Mouse (Mus musculus) myocyte (in vitro differentiated cells): Measurements from ENCODE around the gene 4933406M09Rik. TPM values are rescaled to one million over a fixed set of nuclear protein-coding genes. Genes with fewer than 3 reads are reported as not detected.

Experiments used
- H3K27me3 ChIP-seq: one replicate; pipeline ENCODE4 v1.6.1; 2011; ENCODE audit not compliant: control insufficient read depth, insufficient read depth, insufficient read length
- H3K36me3 ChIP-seq: one replicate; pipeline ENCODE4 v1.6.1; 2011; ENCODE audit not compliant: control insufficient read depth, insufficient read depth
- H3K4me2 ChIP-seq: one replicate; pipeline ENCODE4 v1.6.1; 2011; ENCODE audit warnings: low read depth, control low read depth
- H3K4me3 ChIP-seq: one replicate; pipeline ENCODE4 v1.5.1; 2011; ENCODE audit warnings: mild to moderate bottlenecking, control low read depth, moderate library complexity
- H3K79me2 ChIP-seq: one replicate; pipeline ENCODE4 v1.6.1; 2011; ENCODE audit not compliant: control insufficient read depth, insufficient read depth
- H3ac ChIP-seq: one replicate; pipeline ENCODE4 v1.6.1; 2011; ENCODE audit not compliant: control insufficient read depth, insufficient read length
- CEBPB ChIP-seq: IDR thresholded peaks from 2 replicates; pipeline ENCODE4 v1.6.1; 2011; ENCODE audit warnings: mild to moderate bottlenecking, moderate library complexity; ENCODE audit not compliant: poor library complexity, insufficient read depth, severe bottlenecking
- E2F4 ChIP-seq: IDR thresholded peaks from one replicate; pipeline ENCODE4 v1.6.1; 2011; ENCODE audit warnings: mild to moderate bottlenecking, control low read depth, moderate library complexity; ENCODE audit not compliant: insufficient read depth
- MAX ChIP-seq: IDR thresholded peaks from one replicate; pipeline ENCODE4 v1.6.1; 2011; ENCODE audit warnings: low read depth, mild to moderate bottlenecking, control low read depth
- MYOD1 ChIP-seq, 3 experiments: IDR thresholded peaks; one replicate each; pipeline ENCODE4 v1.6.1; 2011; ENCODE audit warnings: control low read depth in 2 of 3, low read depth in 2 of 3, mild to moderate bottlenecking in 2 of 3, moderate library complexity in 1 of 3; ENCODE audit not compliant: insufficient read length in 2 of 3, control insufficient read depth in 1 of 3
- MYOG ChIP-seq, 3 experiments: IDR thresholded peaks; one replicate each; pipeline ENCODE4 v1.6.1; 2011; ENCODE audit warnings: control low read depth in 2 of 3, low read depth in 2 of 3, mild to moderate bottlenecking in 2 of 3; ENCODE audit not compliant: insufficient read length in 2 of 3, control insufficient read depth in 1 of 3, insufficient read depth in 1 of 3
- POLR2A ChIP-seq: IDR thresholded peaks from one replicate; pipeline ENCODE4 v1.6.1; 2011; ENCODE audit warnings: low read depth, mild to moderate bottlenecking, control low read depth, moderate library complexity; ENCODE audit not compliant: insufficient read length
- POLR2AphosphoS2 ChIP-seq: IDR thresholded peaks from one replicate; pipeline ENCODE4 v1.6.1; 2011; ENCODE audit warnings: low read depth, control low read depth; ENCODE audit not compliant: insufficient read length
- REST ChIP-seq: IDR thresholded peaks from one replicate; pipeline ENCODE4 v1.6.1; 2011; ENCODE audit warnings: mild to moderate bottlenecking, control low read depth, moderate library complexity; ENCODE audit not compliant: insufficient read depth, insufficient read length
- SRF ChIP-seq: IDR thresholded peaks from one replicate; pipeline ENCODE4 v1.6.1; 2011; ENCODE audit warnings: low read depth; ENCODE audit not compliant: control insufficient read depth, insufficient read length
- TCF12 ChIP-seq: IDR thresholded peaks from one replicate; pipeline ENCODE4 v1.6.1; 2011; ENCODE audit warnings: mild to moderate bottlenecking, control low read depth; ENCODE audit not compliant: poor library complexity, insufficient read depth, severe bottlenecking
- TCF3 ChIP-seq: IDR thresholded peaks from one replicate; pipeline ENCODE4 v1.6.1; 2011; ENCODE audit warnings: low read depth, control low read depth; ENCODE audit not compliant: insufficient read length
- USF1 ChIP-seq: IDR thresholded peaks from one replicate; pipeline ENCODE4 v1.6.1; 2011; ENCODE audit warnings: low read depth, mild to moderate bottlenecking, control low read depth, moderate library complexity
- polyA plus RNA-seq: library from polyadenylated mRNA; unstranded; fragments of >200 nt; fragmentation: generic; extraction: Trizol; gene quantifications from one replicate; pipeline ENCODE4 v1.2.1, GENCODE M21; 2012; ENCODE audit warnings: missing spikeins

The 4933406M09Rik gene
- polyA plus RNA-seq = not detected

DNA sequence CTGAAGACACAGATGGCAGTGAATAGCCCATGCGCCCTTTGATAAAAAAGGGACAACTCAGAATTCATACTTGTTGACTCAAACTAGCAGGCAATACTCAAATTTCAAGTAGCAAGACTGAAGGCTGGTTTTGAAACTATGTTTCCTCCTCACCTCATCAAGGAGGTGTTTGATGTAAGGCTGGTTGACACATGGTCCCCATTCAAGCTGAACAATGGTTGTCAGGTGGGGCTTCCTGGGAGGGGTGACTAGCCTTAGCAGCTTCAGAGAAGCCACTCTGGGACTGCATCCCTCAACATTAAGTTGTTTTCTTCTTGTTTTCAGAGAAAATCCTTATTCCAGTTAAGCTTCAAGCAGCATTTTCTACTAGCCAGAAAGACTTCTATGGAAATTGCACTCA is at the start of gene 4933406M09Rik:
TSS of gene 4933406M09Rik (plus strand) at position 275 of the 400 bp plus-strand sequence.
- Histone ChIP-seq H3K36me3 (no peaks in the 10 kb centered on the region), H3K27me3 (peaks cover 17% of the 10 kb centered on the region), H3K4me3 (no peak within 1 kb of the TSS), H3K79me2 (no peaks in the 10 kb centered on the region), H3K4me2 (no peak within 1 kb of the TSS), H3ac (no peak within 1 kb of the TSS)
- TF ChIP-seq POLR2A (no peak), TCF3 (no peak), USF1 (no peak), MYOG (IDR thresholded peaks at IDR 0.05; ENCODE audit: control insufficient read depth in 1 of 3, insufficient read depth in 1 of 3, insufficient read length in 2 of 3, low read depth in 2 of 3) (no peak), CEBPB (no peak), MYOD1 (IDR thresholded peaks at IDR 0.05; ENCODE audit: control insufficient read depth in 1 of 3, insufficient read length in 2 of 3, low read depth in 2 of 3) (no peak), E2F4 (no peak), TCF12 (no peak), REST (no peak), SRF (no peak), POLR2AphosphoS2 (no peak), MAX (no peak)

DNA sequence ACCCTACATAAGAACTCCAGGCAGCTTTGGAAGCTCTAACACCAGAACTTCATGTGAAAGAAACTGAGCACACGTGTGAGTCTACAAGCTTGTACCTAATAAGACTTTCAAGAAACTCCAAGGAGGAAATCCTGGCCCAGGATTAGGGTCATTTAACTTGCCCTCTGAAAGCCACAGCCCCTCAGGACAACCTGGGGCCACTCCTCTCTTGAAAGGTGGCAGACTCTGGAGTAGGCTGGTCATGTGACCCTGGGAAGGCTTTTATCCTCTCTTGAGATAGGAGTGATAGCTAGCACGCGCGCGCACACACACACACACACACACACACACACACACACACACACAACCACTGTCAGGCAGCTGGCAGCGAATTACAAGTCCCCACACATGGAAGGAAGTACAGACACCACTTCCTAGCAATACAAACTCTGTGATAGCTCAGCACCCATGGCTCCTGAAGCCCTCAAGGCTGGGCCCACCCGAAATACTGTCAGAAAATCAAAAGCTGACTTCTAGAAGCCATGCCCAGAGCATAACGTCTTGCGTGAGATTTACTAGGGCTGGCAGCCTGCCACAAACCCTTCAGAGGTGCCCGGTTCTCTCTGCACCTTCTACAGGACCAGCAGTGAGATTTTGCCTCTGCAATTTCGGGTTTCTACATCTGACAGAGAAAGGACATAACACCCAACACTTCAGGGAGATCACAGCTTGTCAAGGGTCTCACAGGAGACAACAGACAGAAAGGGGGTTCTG is 48.6 kb upstream of the 4933406M09Rik start:
- no peaks in the 10 kb centered on the region for H3K79me2 ChIP-seq
- TF ChIP-seq USF1 (no peak), TCF12 (no peak), MYOD1 (IDR thresholded peaks at IDR 0.05; ENCODE audit: control insufficient read depth in 1 of 3, insufficient read length in 2 of 3, low read depth in 2 of 3) (no peak), E2F4 (no peak), POLR2A (no peak), REST (no peak), TCF3 (no peak), CEBPB (no peak), MAX (no peak), SRF (no peak), POLR2AphosphoS2 (no peak), MYOG (IDR thresholded peaks at IDR 0.05; ENCODE audit: control insufficient read depth in 1 of 3, insufficient read depth in 1 of 3, insufficient read length in 2 of 3, low read depth in 2 of 3) (no peak)
- H3K4me2 ChIP-seq = no peak overlapping the region
- H3K4me3 ChIP-seq = no peak overlapping the region
- no peak overlapping the region for H3ac ChIP-seq
- H3K36me3 ChIP-seq = no peaks in the 10 kb centered on the region
- H3K27me3 ChIP-seq = no peaks in the 10 kb centered on the region

DNA sequence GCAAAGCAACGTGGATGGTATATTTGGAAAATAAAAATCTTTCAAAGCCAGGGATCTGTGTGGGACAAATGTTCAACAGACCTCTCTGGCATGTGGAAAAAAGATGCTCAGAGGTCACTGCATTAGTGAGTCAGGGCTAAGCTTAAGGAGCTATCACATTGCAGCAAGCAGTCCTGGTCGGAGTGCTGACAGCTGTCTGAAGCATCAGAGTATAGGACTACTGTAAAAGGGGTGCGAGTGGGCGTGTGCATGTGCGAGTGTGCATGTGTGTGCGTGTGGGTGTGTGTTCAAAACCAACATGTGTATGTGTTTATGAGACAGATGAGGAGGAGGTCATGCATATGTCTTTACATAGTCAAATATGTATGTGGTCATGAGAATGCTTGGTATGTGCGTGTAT is 46.6 kb upstream of the 4933406M09Rik start:
- Histone ChIP-seq H3K79me2 (no peaks in the 10 kb centered on the region), H3K27me3 (no peaks in the 10 kb centered on the region), H3K36me3 (no peaks in the 10 kb centered on the region), H3ac (no peak overlapping the region), H3K4me2 (no peak overlapping the region), H3K4me3 (no peak overlapping the region)
- TF ChIP-seq TCF12 (peak; percentile 51), POLR2AphosphoS2 (no peak), E2F4 (no peak), MYOD1 (IDR thresholded peaks at IDR 0.05; ENCODE audit: control insufficient read depth in 1 of 3, insufficient read length in 2 of 3, low read depth in 2 of 3) (peak; percentile 38 to 92 (median 85)), REST (no peak), USF1 (no peak), MYOG (IDR thresholded peaks at IDR 0.05; ENCODE audit: control insufficient read depth in 1 of 3, insufficient read depth in 1 of 3, insufficient read length in 2 of 3, low read depth in 2 of 3) (peak; percentile 50 to 89 (median 83)), POLR2A (no peak), TCF3 (peak; percentile 21), SRF (peak; percentile 28), MAX (no peak), CEBPB (no peak)

DNA sequence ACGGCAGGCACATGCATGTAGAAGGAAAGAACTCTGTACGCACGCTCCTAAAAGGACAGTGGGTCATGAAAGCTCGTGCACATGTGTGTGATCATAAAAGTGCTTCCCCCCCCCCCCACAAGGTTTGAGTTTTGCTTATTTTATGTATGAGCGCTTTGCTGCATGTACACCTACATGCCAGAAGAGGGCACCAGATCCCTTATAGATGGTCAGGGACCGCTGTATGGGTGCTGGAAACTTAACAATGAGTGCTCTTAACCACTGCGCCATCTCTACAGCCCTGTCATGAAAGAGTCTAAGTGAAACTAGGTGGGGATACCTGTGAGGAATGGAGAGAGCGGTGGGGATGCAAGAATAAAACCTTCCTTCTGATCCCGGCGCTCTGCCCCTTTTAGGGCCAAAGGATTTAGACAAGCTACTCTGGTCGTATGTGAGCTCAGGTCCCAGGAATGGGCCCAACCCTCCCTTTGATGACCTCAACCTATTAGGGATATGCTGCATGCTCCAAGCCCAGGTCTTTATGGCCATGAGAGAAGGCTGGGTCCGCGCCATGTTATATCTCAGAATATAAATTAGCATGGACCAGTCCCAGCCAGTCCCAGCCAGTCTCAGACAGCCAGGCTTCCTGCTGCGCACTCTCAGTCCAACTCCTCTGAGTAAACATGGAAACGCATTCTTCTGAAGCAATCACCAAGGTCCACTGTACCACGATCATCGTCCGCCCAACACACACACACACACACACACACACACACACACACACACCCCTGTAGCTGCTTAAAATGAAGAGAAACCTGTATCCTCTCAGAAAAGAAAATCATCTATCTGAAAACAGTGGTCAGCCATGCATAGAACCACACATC is 45.8 kb upstream of the 4933406M09Rik start:
- H3K79me2 ChIP-seq = no peaks in the 10 kb centered on the region
- H3K27me3 ChIP-seq = no peaks in the 10 kb centered on the region
- no peak overlapping the region for H3ac ChIP-seq
- H3K4me2 ChIP-seq = no peak overlapping the region
- TF ChIP-seq MYOD1 (IDR thresholded peaks at IDR 0.05; ENCODE audit: control insufficient read depth in 1 of 3, insufficient read length in 2 of 3, low read depth in 2 of 3) (no peak), USF1 (no peak), POLR2AphosphoS2 (no peak), CEBPB (no peak), MYOG (IDR thresholded peaks at IDR 0.05; ENCODE audit: control insufficient read depth in 1 of 3, insufficient read depth in 1 of 3, insufficient read length in 2 of 3, low read depth in 2 of 3) (no peak), POLR2A (no peak), REST (no peak), TCF12 (no peak), TCF3 (no peak), SRF (no peak), E2F4 (no peak), MAX (no peak)
- H3K4me3 ChIP-seq = no peak overlapping the region
- H3K36me3 ChIP-seq = no peaks in the 10 kb centered on the region
